Mouse (Mus musculus) layer of hippocampus, adult 18-20 months (tissue): ENCODE measurements around the gene Tcam1. TPM values are rescaled to one million over a fixed set of nuclear protein-coding genes. Genes with fewer than 3 reads are reported as not detected.
A peak's percentile ranks its signal among the peaks of the same experiment; 100 is the strongest.
"Not testable (repeated sequence)": the region's sequence is repeated elsewhere in the genome, so short reads cannot be mapped to it uniquely, and the experiment has no call there.

Experiments used
- DNase-seq, 2 experiments: peaks; one replicate each; pipeline ENCODE4 v3.0.0; 2022; ENCODE audit warnings: low spot score in 2 of 2
- long read RNA-seq: library from polyadenylated mRNA; stranded (forward); transcript quantifications from one replicate; pipeline ENCODE4 v2.0.0, GENCODE M21; 2021
- total RNA-seq, 2 experiments: library from RNA; stranded (reverse); gene quantifications; 2 replicates each; pipeline ENCODE4 v1.2.3; 2021

Gene Tcam1
- total RNA-seq, result under 1 TPM; 0.13 to 0.15 TPM
- long read RNA-seq, result 0 reads

- DNase-seq, result peak; percentile 88 to 97
Observed at GRCm38 (mm10) chr11:106276454-106276853, at the start of gene Tcam1. Gene Tcam1, plus strand, starts transcription at chr11:106276672.

GRCm38 (mm10) chr11:106233978-106234377 lies 42.5 kb upstream of the Tcam1 start:
- not testable (repeated sequence) for DNase-seq

- no peak for DNase-seq
Observed at GRCm38 (mm10) chr11:106246834-106247233, 29.6 kb upstream of the Tcam1 start.

DNA sequence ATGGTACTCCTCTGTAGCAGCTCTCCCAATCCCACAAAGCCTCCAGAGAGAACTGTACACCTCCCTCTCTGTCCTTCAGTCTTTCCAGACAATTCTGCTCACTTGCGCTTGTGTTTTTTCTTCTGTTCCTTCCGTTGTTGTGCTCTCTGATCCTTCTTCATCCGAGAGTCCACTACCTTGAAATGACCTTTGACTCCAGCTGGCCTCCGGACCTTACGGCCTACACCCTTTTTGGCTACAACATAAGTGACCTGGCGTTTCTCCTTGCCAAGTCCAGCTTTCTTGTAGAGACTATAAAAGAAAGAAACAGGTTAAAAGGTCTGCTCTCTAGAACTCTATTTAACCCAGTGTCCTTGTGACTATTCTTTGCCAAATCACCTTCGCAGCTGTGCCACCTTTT lies 27.1 kb upstream of the Tcam1 start:
- DNase-seq, result no peak

DNA sequence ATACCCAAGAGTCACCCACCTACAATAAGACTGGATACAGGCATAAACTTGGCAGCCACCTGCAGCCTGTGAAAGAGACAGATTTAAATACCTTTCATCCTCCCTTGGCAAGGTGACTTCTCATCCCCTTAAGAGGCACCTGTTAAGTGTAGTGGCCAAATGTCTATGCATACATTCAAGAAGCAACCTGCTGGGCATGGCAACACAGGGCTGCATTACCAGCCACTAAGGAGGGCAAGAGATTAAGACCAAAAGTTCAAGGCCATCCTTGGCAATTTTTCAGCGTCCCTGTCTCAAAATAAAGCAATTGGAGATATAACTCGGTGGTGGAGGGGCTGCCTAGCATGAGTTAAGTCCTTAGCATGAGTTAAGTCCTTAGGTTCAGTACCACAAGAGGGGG lies 21.7 kb upstream of the Tcam1 start:
- DNase-seq, result no peak

DNA sequence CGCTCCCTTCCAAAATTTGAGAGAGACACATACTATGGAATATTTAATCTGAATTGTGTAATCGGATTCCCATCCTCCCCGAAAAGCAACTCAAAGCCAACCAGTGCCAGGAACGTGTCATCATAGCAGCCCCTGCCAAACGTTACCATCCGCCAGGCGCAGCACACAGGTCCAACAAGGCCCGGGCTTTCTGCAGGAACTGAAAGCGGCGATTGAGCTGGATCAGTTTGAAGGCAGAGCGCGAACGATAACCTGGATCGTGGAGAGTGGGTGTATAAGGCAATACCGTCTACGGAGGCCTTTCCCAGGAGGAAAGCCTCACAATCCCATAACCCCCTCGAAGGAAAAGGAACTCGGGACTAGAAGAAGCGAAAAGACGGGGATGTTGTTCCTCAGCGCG lies 21.3 kb upstream of the Tcam1 start:
- no peak for DNase-seq

DNA sequence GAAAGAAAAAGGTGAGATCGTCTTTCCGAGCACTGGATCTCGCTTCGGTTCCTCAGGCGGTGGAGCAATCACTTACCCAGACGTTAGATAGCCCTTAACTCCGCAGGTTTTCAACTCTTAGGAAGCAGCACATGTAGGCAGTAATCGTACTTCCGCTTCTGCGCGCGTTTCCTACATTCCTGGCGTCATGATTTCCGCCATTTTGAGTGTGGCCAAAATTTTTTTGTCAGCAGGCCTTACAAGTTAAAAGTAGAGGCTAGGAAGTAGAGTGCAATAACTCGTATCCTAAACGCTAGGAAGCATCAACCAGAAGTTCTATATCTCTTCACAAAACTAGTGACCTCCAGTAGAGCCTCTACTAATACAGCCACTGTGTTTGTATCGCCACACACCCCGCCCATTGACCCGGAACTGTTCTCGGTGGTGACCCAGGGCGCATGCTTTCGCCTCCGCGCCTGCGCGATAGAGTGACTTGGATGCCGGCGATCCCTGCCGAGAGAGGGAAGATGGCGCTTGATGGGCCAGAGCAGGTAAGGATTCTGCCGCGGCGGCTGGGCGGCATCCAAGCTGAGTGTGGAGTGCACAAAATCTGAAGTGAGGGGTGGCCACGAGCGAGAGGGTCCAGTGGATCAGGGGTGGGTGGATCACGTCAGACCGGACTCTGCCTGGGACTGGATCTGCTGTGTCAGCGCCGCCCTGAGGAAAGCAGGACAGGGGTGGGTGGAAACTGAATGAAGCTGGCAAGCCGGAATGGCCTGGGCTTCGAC lies 20.6 kb upstream of the Tcam1 start, which contains the start of the genes Ftsj3 and Psmc5:
Ftsj3 (minus strand) TSS at position 395 of the 767 bp plus-strand sequence.
Psmc5 (plus strand) TSS at position 470 of the 767 bp plus-strand sequence.
- DNase-seq, result peak; percentile 95 to 99

DNA sequence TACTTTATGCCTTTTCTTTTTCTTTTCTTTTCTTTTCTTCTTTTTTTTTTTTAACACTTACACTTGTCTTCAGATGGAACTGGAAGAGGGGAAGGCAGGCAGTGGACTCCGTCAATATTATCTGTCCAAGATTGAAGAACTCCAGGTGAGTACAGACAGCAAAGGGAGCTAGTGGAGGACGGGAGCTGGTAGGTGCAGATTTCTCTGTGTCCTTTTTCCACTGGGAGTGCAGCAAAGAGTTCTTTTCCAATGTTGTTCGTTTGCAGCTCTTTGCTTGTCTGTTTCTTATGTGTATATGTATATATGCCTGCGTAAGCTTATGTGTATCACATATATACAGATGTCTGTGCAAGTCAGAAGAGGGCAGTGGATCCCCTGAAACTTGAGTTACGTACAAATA lies 19.7 kb upstream of the Tcam1 start:
- DNase-seq, result no peak

- DNase-seq, result no peak
Observed at GRCm38 (mm10) chr11:106260826-106261450, 15.5 kb upstream of the Tcam1 start.

- DNase-seq, result no peak
Observed at GRCm38 (mm10) chr11:106263963-106264362, 12.5 kb upstream of the Tcam1 start.

- DNase-seq, result no peak
Observed at GRCm38 (mm10) chr11:106264988-106265387, 11.5 kb upstream of the Tcam1 start.

DNA sequence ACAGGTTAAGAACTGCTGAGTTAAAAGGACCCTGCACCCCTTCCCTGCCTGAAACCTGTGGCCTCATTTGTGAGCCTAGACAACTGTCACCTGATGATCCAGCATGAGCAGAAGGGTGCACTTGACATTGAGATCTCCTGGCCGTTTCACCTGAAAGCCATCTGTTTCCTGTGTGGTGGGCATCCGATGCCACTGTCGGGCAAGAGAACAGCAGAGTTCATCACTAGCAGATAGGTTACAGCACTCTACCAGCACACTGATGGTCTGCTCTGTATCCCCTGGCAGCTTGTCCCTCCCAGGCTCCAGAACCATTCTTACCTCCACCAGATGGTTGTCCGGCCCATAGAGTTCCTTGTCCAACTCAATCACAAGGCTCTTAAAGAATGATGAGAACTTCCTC lies 10.9 kb upstream of the Tcam1 start:
- no peak for DNase-seq

GRCm38 (mm10) chr11:106266431-106266830 lies 10.0 kb upstream of the Tcam1 start:
- no peak for DNase-seq

- peak in 1 of 2 experiments; percentile 39 for DNase-seq
Observed at GRCm38 (mm10) chr11:106267311-106267852, 9.1 kb upstream of the Tcam1 start.

- no peak for DNase-seq
Observed at GRCm38 (mm10) chr11:106267871-106268270, 8.6 kb upstream of the Tcam1 start.

DNA sequence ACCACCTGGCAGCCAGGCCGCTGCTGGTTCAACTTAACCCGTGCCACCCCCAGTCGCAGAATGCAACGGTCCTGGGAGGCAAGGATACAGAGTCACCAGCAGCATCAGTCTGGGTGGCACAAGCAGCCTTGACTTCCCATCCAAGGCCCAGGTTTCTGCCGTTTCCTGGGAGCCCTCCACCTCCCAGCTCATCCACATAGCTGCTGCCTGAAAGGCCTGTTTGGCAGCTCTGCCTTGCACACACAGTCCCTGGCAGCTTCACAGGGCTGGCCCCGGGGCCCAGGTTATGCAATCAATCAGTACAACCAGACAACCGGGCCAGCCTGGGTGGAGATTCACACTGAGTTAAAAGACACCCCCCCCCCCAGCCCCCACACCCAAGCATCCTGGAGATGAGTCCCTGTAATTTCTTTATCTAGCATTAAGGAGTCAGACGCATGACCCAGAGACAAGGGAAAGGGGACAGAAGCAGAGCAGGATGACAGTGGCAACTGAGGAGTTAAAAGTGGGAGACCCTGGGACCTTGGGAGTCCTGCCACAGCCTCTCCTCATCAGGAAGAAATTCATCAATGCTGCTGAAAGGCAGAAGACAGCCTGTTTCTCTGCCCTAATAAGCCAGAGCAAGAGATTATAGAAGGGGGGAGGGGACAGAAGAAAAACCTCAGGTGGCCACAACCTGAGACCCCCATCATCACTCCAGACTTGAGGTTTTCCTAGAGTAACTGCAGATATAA lies 8.0 kb upstream of the Tcam1 start:
- peak; percentile 59 to 88 for DNase-seq

- peak in 1 of 2 experiments; percentile 40 for DNase-seq
Observed at GRCm38 (mm10) chr11:106269060-106269431, 7.4 kb upstream of the Tcam1 start.

DNA sequence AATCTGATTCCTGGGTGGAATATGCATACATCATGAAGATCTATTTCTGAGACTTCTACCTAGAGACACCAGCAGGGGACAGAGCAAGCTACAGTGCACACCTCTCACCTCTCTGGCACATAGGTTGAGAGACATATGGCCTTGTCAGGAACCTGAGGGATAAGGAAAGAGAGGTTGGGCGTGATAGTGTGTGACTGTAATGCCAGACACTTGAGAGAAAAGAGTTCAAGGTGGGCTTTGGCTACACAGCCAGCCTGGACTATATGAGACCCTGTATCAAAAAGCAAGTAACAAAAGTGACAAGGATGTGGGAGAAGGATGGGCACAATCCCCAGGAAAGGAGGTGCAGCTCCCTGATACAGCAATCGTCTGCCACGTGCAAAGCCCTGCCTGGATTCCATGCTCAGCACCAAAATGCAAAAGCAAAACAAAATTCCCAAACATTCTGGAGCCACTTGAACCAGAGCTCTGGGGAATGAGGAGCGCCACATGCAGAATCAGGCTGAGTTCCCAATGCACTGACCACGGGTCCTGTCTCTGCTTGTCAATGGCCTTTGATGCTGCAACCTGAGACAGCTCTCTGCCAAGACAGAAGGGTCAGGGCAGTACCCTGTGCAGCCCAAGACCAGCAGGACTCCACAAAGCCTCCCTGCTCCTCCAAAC lies 5.2 kb upstream of the Tcam1 start:
- no peak for DNase-seq

GRCm38 (mm10) chr11:106271794-106272643 lies 4.5 kb upstream of the Tcam1 start:
- DNase-seq, result no peak

DNA sequence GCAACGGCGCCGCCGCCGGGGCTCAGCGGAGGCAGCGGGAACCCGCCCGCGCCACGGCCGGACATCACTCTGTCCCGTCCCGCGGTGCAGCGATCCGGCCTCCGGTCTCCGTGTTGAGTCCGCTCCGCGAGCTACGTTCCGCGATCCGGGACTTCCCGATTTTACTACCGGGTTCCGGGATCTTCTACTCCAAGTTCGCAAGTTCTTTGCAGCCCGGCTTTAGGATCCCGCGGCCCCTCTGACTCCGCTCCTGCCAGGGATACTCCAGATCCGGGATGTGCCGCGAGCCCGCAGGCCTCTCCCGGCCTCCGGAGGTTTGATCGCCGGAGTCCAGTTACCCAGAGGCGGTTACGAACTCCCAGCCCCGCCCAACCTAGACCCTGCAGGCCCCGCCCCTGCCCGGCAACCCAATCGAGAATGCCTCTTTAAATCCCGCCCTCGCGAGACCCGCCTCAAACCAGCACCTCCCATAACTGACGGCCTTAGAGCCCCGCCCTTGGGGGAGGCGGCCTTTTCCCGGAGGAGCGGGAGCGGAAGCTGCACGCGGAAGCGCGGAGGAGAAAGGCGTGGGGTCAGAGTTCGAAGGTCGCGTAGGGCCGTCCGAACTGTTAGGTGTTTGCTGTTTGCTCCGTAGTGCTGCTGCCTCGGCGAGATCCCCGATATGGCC lies 3.7 kb upstream of the Tcam1 start, which contains the start of gene Smarcd2:
Smarcd2 (minus strand) TSS at position 329 of the 667 bp plus-strand sequence.
- peak; percentile 99 for DNase-seq
